Mouse (Mus musculus): Measurements from ENCODE around the gene Cdipt.

The Cdipt gene

DNA sequence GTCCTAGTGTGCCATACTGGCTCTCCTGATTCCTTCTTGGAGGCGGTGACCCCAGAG lies at the start of gene Cdipt:
Cdipt (plus strand) TSS at position 22 of the 57 bp plus-strand sequence.
- no peak for DNase-seq

DNA sequence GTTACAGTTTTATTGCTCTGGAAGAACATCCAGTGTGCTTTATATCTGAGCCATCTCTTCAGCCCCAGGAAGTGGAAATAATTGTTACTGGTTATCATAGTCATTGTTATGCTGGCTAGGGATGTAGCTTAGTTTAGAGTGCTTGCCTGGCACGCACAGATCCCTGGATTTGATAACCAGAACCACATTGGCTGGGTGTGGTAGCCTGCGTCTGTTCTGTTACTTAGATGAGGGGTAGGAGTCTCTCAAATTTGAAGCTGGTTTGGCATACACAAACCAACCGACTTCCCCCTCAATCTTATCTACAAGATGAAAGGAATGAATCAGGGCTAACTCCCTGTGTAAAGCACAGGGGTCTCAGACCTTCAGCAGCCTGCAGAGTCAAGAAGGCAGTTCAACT lies 49.4 kb upstream of the Cdipt start:
- DNase-seq: no peak

DNA sequence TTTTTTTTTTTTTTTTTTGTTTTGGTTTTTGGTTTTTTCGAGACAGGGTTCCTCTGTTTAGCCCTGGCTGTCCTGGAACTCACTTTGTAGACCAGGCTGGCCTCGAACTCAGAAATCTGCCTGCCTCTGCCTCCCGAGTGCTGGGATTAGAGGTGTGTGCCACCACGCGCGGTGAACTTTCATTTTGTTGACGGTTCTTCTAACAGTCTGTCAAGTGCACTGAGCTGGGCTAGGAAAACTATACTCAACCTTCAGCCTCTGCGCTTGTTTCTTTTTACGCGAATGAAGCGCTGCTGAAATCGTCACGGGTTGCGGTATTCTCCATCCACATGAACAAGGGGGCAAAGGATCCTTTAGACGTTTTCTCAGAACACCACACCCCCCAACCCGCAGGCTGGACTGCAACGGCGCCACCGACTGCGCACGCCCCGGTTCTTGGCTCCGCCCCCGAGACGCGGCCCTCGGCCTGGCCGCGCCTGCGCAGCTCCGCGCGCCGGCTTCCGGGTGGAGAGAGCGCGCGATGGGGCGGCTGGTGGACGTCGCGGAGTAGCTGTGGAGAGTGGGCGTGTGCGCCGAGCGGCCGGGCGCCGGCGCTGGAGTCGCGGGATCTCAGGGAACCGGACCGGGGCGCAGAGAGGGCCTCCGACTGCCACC lies 47.2 kb upstream of the Cdipt start, which contains the start of gene Kctd13:
Kctd13 (plus strand) TSS at position 496 of the 654 bp plus-strand sequence.
- DNase-seq: peak; percentile 91

DNA sequence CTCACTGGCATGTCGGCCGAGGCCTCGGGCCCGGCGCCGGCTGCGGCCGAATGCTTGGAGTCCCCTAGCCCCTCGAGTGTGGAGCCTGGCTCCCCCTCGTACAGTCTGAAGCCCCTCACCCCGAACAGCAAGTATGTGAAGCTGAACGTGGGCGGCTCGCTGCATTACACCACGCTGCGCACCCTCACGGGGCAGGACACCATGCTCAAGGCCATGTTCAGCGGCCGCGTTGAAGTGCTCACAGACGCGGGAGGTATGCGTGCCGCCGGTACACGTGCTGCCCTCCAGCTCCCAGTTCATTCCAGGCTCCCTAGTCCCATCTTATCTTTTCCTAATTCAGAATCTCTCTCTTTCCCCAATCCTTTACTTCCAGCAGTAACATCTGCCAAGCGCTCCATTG lies 46.7 kb upstream of the Cdipt start:
- DNase-seq: no peak

DNA sequence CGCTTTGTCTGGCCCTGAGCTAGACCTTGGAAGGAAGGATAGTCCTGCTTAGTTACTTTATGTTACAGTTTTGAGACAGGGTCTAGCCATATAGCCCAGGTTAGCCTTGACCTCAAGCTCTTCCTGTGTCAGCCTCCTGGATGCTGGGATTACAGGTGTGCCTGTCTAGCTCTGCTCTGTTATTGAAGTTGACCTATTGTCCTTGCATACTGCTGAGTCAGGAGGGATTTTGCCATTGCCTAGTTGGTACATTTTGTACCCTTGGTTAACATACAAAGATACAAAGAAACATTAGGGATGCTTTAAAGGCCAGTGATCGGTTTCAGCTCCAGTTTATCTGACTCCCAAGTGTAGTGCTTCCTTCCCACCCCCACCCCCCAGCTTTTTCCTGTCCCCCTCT lies 43.1 kb upstream of the Cdipt start:
- DNase-seq: no peak

DNA sequence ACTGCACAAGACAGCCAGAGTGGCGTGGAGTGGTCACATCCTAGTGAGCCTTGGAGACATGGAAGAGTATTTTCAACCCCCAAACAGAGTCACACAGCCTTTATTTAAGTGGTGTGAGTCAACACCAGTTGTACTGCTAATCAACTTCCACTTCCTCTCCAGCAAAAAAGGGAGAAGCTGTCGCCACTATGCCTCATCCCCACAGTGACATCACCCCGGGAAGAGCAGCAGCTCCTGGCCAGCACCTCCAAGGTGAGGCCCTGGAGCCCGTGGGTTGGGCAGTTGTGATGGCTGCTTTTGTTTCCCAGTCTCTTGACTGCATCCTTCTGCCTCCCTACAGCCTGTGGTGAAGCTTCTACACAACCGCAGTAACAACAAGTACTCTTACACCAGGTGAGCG lies 34.5 kb upstream of the Cdipt start:
- no peak for DNase-seq

DNA sequence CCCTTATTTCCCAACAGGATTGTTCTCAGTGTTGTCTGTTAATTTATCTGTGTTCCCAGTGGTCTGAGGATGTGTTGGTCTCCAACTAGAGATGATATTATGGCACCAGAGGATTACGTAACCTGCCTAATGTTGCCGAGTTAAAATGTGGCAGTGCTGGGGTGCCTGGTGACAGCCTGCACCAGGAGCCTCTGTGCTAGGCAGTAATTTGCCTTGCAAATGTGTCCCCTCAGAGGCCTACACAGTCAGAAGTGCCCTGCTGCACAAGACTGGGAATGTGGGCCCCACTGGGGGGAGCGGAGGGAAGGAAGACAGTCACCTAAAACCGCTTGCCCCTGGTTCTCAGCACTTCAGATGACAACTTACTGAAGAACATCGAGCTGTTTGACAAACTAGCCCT lies 33.9 kb upstream of the Cdipt start:
- no peak for DNase-seq

DNA sequence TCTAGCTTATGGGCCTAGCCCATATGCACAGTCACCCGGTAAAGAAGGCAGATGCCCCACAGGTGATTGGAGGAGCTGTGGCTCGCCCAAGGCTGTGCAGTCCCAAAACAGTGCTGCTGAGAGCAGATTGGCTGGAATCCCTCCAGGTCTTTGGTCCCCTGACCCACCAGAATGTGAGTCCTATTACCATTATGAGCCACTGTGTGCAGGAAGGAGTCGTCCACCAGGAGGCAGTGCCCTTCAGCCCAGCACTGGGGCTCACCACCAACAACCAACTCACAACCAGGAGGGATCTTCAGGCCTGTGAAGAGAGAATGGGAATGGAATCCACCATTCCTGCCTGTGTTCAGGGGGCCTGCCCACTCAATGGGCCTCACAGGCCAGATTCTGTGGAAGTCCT lies 29.2 kb upstream of the Cdipt start:
- DNase-seq: peak; percentile 44

DNA sequence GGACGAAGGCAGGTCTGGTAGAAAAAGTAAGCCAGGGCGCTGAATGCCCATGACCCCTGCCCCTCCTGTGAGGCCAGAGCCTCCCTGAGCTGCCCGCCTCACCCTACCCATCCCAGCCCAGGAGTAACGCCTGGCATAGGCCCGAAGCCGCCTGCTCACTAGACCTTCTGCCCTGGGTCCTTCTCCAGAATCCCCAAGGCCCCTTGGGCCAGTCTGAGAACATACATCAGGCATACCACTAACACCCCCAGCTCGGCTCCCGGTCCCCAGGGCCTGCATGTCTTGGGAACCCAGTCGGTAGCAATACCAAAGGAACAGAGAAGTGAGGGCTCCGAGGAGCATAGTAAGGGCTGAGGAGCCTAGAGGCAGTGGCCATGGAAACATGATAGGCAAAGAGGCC lies 27.1 kb upstream of the Cdipt start:
- peak; percentile 45 for DNase-seq

DNA sequence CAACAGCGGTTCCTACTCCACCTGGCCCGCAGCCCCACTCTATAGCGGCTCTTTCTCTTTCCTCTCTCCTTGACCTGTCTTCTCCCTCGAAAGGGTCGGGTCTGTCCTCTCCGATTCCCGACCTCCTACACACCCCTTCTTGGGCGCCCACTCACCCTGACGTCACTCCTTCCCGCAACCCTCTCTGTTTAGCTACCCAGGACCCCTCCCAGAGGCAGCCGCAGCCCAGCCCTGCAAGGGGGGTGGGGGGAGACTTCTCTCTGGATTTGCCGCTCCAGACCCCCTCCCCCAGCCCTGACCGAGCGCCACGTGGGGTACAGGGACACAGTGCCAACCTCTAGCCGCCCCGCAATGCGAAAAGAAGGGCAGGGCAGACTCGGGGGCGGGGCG lies 26.3 kb upstream of the Cdipt start, which contains the start of gene Asphd1:
Asphd1 (minus strand) TSS at position 180 of the 390 bp plus-strand sequence.
- no peak for DNase-seq

DNA sequence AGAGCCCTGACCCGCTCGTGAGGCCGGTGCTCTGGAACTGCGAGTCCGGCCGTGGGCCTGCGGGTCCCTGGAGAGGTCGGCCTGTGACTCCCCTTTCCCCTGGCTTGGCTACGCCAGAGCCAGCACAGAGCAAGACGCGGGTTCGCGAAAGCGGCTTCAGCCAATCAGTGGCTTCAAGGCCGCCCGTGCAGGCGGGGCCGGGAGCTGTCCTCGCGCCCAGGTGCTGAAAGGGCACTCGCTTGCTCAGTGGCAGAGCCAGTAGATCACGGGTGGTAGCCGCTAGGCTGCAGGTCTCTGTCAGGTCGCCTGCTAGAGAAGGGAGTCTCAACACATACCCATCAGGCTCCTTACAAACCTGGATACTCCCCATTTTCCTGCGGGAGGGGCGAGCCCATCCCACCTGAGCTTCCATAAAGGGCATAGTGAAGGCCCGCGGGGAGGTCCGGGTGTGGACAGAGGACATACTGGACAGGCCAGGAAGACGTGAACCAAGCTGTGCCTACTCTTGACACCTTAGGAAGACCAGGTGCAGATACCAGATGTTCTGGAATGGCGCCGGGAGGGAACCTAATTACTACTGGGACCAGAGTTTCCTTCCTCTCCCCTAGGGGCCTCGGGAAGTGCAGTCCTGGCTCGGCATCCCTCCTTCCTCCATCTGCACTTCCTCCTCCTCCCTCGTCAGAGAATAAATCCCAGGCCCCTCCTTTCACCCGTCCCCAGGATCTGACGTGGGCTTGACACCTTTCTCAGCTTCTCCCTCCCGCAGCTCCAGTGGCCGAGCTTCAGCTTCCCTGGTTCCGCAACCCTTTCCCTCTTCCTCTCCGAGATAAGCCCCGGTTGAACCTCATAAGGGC lies 25.7 kb upstream of the Cdipt start, which contains the start of gene Sez6l2:
Sez6l2 (plus strand) TSS at position 771 of the 854 bp plus-strand sequence.
- peak; percentile 88 for DNase-seq

DNA sequence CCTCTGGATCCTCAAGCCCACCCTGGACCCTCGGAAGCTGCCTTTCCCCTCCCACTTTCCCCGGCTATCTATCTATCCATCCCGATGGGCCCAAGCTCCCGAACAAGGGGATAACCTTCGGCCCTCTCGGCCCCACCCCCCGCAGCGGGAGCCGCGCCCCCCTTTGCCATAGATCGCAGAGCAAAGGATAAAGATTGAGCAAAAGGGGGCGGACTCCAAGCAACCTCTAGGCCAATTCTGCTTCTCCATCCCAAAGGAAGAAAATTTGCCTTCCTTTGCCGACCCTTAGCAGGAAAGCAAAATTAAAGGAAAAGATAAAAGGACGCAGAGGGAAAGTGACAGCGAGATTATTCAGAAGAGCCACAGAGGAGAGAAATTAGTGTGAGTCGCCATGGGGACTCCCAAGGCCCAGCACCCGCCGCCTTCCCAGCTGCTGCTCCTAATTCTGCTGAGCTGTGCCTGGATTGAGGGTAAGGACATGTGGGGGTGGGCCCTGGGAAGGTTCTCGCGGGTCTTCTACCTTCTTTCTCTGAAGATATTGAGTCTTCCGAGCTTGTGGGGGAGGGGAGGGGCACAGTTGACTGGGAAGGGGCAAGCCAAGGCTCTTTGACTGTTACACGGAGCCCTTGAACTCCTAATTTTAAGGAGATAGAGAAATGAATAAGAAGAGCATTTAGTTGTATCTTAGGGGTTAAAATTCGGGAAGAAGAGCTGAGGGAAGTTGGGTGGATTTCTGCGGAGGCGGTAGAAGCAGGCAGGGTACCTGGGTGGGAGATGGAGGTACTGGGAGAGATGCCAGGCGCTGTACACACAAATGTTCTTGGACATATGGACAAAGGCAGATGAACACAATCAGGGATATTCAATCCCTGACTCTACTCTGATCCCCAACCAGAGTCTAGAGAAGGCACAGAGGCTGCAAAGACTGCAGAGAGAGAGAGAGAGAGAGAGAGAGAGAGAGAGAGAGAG lies 24.8 kb upstream of the Cdipt start:
- peak; percentile 46 for DNase-seq

DNA sequence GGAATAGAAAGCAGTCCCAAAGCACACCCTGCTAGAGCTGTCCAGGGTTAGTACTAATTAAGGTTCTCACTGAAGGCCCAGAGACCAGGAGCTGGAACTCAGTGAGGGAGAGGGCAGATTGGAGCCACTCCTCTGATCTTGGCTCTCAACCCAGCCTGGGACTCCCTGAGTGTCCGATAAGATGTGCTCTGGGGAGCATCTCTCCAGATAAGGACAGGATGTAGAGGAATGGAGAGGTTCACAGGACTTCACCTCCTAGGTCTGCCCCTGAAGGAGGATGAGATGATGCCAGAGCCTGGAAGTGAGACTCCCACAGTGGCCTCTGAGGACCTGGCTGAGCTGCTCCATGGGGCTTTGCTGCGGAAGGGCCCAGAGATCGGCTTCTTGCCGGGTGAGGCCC lies 24.0 kb upstream of the Cdipt start:
- no peak for DNase-seq

DNA sequence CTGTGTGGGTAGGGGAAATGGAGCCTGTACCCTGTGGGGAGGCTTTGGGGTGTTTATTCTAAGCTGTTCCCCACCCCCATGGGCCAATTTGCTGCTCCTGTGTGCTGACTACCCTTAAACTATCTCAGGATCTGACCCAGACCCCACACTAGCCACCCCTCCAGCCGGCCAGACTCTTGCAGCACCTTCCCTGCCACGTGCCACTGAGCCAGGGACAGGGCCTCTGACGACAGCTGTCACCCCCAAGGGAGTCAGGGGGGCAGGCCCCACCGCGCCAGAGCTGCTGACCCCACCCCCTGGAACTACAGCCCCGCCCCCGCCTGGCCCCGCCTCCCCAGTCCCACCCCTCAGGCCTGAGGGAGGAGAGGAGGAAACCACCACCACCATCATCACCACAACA lies 23.1 kb upstream of the Cdipt start:
- DNase-seq: no peak

DNA sequence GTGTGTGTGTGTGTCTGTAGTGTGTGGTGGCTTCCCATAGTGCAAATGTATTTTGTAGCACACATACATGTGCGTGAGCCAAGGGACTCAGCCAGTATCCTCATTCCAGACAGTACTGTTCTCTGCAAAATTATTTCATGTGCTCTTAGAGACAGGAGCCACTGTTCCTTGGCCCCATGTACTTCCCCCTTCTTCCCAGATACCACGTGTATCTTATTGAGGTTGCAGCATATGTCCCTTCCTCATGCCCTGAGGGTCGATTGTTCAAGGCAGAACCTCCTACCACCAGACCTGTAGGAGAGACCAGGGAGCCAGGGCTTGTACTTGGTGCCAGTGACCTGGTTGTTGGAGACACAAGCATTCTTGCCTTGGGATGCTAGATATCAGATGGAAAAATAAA lies 20.6 kb upstream of the Cdipt start:
- DNase-seq: no peak

DNA sequence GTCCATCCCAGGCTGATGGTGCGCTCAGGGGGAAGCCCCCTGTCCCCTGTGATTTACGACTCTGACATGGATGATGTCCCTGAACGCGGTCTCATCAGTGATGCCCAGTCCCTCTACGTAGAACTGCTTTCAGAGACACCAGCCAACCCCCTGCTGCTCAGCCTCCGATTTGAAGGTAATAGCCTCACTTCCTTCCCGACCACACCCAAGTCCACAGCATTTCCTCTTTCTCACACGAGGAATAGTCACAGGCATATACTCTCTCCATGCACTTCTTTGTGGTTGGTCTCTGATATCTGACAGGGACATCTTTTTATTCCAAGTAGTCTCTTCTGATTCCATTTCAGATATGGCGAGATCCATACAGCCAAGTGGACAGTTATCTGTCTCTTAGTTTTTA lies 15.9 kb upstream of the Cdipt start:
- no peak for DNase-seq

DNA sequence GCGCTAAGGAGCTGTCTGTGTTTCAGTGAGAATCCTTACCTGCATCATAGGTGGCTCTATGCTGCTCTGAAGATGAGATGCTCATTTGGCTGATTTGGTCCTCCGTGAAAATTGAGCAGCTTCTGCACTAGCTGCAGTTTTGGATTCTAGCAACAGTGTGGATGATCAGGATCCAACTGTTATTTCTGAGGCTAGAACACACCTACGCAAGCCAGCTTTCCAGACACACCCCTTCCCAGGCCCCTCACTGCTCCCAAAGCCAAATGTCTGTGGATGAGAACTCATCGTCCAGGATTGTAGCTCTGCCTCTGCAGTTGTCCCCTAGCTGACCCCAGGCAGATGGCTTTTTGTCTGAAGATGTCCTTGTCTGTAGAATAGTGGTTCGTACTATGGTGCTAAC lies 14.6 kb upstream of the Cdipt start:
- DNase-seq: no peak

DNA sequence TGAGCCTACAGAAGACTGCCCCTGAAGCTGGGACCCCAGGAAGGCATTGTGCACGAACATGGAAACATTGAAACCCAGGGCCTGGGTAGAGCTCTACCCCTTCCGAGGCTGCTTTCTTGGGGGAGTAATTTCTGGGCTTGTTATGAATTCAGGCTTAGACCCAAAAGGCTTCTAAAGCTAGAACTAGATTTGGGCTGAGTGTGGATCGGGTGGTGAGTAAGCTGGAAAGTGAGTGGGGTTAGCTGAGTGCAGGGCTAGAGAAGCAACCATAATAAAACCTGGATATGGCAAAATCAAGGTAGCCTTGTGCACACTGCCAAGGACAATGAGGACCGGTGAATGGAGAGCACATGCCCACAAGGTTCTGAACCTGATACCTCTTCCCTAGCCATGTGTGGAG lies 13.7 kb upstream of the Cdipt start:
- DNase-seq: no peak

DNA sequence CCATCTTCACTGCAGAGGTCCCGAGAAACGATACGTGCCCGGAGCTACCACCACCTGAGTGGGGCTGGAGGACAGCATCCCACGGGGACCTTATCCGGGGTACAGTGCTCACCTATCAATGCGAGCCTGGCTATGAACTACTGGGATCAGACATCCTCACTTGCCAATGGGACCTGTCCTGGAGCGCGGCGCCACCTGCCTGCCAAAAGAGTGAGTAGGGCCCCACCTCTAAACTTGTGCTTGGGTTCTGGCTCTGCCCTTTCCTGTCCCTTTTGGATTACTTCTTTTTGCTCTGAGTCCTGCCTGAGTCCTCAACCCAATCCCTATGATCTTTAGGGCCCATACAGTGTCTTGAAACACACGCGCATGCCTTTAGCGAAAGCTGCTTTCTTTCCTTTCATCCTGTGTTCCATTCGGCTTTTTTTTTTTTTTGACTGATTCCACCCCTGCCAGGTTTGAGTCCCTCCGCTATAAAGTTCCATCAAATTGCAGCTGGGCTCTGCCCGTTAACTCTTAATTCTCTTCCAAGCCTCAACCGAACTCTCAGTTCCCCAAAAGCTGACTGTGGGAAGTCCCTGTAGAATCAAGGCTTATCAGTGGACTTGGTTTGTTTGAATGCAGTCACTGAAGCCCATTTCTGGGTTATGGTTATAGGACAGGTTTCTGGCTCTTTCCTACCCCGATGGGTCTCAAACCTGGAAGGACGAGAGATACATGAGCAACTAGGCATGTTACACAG lies 12.0 kb upstream of the Cdipt start:
- DNase-seq: no peak

DNA sequence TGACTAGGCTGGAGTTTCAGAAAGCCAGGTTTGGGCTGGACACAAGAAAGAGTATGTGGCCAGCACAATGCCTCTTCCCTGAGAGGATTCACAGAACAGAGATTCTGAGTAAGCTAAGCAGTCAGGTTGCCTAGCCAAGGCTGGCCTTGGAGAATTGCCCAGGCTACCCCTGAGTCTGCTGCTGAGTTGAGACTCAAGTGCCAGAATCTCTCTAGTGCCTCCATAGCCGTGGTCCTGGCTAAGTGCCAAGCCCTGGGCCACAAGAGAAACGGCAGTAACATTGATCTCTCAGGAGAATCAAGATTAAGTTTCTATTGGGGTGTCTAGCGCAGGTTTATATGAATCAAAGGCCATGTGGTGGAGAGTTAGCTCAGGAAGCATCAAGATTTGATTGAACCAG lies 10.1 kb upstream of the Cdipt start:
- DNase-seq: peak; percentile 61

DNA sequence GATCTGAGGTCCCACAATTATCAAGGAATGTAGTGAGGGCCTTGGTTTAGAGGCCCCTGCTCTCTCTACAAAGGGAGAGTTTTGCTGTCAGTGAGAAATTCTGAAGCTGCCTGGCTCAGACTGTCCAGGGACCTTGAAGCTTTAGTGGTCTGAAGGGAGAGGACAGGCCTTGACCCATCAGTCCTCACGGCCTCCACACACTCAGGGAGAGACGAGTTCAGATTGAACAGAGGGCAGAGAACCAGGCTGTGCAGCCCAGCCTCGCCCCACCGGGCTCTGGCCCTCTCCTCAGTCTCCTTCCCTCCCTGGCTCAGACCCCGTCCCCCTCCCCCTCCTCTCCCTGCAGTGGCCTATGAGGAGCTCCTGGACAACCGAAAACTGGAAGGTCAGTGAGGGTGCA lies 8.4 kb upstream of the Cdipt start:
- DNase-seq: no peak

DNA sequence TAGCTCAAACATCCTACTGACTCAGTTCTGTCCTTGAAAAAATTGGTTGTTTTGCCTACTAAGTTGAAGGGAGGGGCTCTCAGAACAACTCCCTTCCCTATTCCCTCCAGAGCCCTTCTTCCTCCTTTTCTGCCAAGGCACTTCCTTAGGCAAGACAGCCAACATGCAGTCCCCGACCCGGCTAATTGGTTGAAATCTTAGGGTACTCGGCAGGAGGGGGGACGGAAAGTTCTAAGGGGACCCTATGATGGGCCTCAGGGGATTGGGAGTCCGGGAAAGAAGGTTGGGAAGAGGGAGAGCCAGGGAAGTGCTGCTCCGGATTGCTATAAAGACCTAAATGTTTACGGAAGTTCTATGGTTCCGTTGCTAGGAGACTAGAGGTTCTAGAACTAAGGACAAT lies 221 bp upstream of the Cdipt start:
- DNase-seq: peak; percentile 45
